Mouse (Mus musculus): ENCODE measurements around the gene Ang6. TPM values are rescaled to one million over a fixed set of nuclear protein-coding genes. Genes with fewer than 3 reads are reported as not detected.
"Not testable (repeated sequence)": the region's sequence is repeated elsewhere in the genome, so short reads cannot be mapped to it uniquely, and the experiment has no call there.

Gene Ang6
- not detected in 2 replicates for polyA plus RNA-seq (2015; fragmentation: Nextera tagmentation; extraction: Ambion mirVana)

DNA sequence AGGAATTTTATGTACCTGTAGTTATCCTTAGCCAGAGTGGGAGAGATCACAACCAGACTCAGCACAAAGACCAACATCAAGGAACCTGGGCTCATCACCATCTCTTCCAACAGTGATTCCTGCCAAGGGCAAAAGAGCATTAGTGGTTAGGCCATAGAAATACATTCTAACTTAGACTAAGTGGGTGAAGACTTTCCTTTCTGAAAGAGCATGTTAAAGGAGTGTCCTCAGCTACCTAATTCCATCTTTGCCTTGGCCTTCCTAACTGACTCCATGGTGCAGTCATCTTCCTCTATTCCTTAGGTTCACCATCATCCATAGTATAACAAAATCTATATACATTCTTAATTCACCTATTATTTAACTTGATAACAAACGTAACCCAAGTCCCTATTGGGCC lies at the start of gene Ang6:
TSS of gene Ang6 (minus strand) at position 101 of the 400 bp plus-strand sequence.
- no peaks in the 10 kb centered on the region for H3K9me3 ChIP-seq (replicated peaks)
- no peak within 1 kb of the TSS for H3K27ac ChIP-seq (replicated peaks)
- no peaks in the 10 kb centered on the region for H3K27me3 ChIP-seq (replicated peaks)
- H3K36me3 ChIP-seq = no peaks in the 10 kb centered on the region
- no peak within 1 kb of the TSS for H3K4me2 ChIP-seq
- H3K9ac ChIP-seq (replicated peaks) = no peak within 1 kb of the TSS
- no peak for ATAC-seq (ENCODE audit: low FRiP score)
- 81% methylated on average over 1 of the region's 1 CpGs for WGBS
- H3K4me3 ChIP-seq (replicated peaks) = no peak within 1 kb of the TSS
- H3K4me1 ChIP-seq = no peaks in the 10 kb centered on the region

DNA sequence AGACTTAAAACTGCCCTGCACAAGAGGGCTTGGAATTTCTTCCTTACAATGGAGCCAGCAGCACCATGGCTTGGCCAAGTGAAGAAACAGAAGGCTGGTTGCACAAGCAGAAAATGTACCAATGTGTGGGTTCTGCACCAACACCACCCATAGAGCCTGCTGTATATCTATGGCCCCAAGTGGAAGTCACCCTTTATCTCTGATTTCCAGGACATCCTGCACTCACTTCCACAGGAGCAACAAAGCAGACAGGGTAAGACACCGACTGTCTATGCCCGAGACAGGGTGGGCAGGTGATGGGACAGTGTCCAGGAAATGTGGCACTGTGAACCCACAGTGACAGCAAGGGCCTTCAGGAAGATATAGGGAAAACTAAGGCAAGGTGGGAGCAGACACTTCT lies 44.5 kb upstream of the Ang6 start:
- not testable (repeated sequence) for H3K9ac ChIP-seq (replicated peaks); H3K9me3 ChIP-seq (replicated peaks); H3K36me3 ChIP-seq; H3K4me3 ChIP-seq (replicated peaks); H3K4me2 ChIP-seq; ATAC-seq (ENCODE audit: low FRiP score); H3K27me3 ChIP-seq (replicated peaks); H3K4me1 ChIP-seq; H3K27ac ChIP-seq (replicated peaks)
- WGBS = 95% methylated on average over 2 of the region's 2 CpGs

DNA sequence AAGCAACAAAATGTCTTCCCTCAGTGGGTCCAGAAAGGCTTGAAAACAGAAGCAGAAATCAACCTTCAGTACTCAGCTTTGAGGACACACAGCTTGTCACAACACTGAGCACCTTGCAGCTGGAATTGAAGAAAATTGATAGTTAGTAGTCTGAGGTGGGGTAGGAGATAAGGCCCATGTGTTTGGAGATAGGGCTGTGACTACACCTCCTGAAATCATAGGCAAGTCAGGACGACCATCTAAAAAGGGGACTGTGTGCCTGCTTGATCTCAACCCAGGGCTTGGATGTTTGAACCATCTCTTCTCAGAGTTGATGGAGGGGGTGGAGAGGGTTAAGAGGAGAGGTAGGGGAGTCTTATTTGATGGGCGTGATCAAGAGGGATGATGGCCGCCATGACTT lies 29.8 kb upstream of the Ang6 start:
- H3K27me3 ChIP-seq (replicated peaks); ATAC-seq (ENCODE audit: low FRiP score); H3K9ac ChIP-seq (replicated peaks); H3K27ac ChIP-seq (replicated peaks); H3K36me3 ChIP-seq; H3K9me3 ChIP-seq (replicated peaks); H3K4me1 ChIP-seq; H3K4me2 ChIP-seq; H3K4me3 ChIP-seq (replicated peaks): not testable (repeated sequence)
- WGBS = 91% methylated on average over 1 of the region's 3 CpGs

DNA sequence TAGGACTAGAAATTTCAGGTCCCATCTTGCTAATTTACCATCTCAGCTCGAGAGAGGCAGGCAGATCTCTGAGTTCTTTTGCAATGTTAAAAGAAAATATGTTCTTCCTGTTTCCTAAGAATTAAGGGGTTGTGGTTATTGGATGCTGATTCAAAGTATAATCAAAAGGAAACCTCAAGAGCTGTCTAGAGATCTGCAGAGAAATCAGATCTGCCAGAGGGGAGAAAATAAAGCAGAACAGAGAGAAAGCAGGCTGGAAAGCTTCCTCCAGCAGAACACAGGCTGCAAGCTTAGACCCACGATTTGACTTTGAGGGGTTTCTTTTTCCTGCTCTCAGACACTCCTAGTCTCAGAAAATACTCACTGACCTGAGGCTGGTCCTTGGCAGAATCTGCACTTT lies 7.6 kb upstream of the Ang6 start:
- WGBS = 57% methylated on average over 2 of the region's 2 CpGs
- H3K27ac ChIP-seq (replicated peaks) = not testable (repeated sequence)

DNA sequence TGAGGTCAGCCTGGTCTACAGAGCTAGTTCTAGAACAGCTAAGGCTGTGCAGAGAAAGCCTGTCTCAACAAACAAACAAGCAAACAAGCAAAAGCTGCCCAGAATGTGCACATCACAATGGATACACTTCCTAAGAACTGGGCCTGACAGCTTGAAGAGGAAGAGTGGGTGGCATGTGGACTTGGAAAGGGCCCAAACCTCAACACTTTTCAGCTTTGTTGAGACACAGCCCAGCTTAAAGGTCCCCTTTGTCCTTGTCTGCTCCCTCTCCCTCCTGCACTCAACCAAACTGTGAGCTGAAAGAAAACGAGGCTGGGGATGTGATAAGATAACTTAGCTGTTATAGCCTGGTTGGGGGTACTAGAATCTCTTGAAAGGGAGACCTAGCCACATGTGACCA lies 6.0 kb upstream of the Ang6 start:
- not testable (repeated sequence) for H3K9ac ChIP-seq (replicated peaks); H3K27ac ChIP-seq (replicated peaks)

More for the DNA sequence above, 7.6 kb upstream of the Ang6 start:
- H3K4me1 ChIP-seq; H3K4me3 ChIP-seq (replicated peaks); H3K9ac ChIP-seq (replicated peaks); H3K9me3 ChIP-seq (replicated peaks); H3K4me2 ChIP-seq; ATAC-seq (ENCODE audit: low FRiP score); H3K27me3 ChIP-seq (replicated peaks); H3K36me3 ChIP-seq: not testable (repeated sequence)

DNA sequence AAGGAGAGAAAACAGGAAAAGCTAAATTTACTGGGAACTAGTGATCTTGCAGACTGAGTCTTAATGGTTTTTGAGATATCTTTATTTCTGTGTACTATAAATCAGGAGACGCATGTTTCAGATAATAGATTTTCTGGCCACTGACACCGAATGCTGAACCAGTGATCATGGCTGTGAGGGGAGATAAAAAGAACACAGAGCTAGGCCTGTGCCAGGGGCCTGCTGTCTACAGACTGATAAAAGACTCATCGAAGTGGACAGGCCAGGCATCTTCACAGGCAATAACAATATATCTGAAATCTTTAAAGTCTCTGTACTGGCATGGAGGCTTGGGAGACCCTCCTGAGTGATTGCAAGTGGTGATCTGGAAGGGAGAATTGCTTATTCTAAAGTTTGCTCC lies 469 bp downstream of the Ang6 start:
- 75% methylated on average over 3 of the region's 3 CpGs for WGBS
- ATAC-seq (ENCODE audit: low FRiP score) = no peak
- Histone ChIP-seq H3K27me3 (replicated peaks) (no peaks in the 10 kb centered on the region), H3K9me3 (replicated peaks) (no peaks in the 10 kb centered on the region), H3K9ac (replicated peaks) (no peak overlapping the region), H3K36me3 (no peaks in the 10 kb centered on the region), H3K4me1 (no peaks in the 10 kb centered on the region), H3K4me3 (replicated peaks) (no peak overlapping the region), H3K27ac (replicated peaks) (no peak overlapping the region), H3K4me2 (no peak overlapping the region)

More for the DNA sequence above, 6.0 kb upstream of the Ang6 start:
- H3K36me3 ChIP-seq; H3K4me2 ChIP-seq; H3K4me3 ChIP-seq (replicated peaks); H3K4me1 ChIP-seq; ATAC-seq (ENCODE audit: low FRiP score); H3K9me3 ChIP-seq (replicated peaks); H3K27me3 ChIP-seq (replicated peaks): not testable (repeated sequence)
- WGBS = no CpG with 5 or more reads among the region's 1 CpGs

DNA sequence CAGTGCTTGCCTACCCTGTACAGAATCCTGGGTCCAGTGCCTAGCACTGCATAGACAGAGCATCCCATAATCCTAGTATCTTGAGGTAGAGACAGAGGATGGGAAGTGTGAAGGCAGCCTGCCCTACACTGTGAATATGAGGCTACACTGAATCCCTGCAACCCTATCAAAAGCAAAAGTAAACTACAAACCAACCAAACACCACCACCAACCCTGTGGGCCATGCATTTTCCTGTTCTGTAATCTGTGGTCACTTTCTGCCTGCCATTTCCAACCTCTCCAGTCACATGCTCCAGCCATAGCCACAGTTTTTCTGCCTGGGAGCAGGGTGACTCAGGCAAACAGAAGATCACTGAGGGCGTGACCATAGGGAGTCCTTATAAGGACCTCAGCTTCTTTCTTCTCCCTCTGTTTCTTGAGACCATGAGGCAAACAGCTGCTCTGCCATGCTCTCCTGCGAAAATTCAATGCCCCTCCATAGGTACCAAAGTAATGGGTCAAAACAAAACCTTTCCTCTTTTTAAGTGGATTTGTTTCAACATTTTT lies 3.5 kb downstream of the Ang6 start:
- ATAC-seq (ENCODE audit: low FRiP score); H3K4me2 ChIP-seq; H3K4me1 ChIP-seq; H3K27me3 ChIP-seq (replicated peaks); H3K4me3 ChIP-seq (replicated peaks); H3K9me3 ChIP-seq (replicated peaks); H3K9ac ChIP-seq (replicated peaks); H3K27ac ChIP-seq (replicated peaks); H3K36me3 ChIP-seq: not testable (repeated sequence)
- WGBS = 81% methylated on average over 2 of the region's 2 CpGs

DNA sequence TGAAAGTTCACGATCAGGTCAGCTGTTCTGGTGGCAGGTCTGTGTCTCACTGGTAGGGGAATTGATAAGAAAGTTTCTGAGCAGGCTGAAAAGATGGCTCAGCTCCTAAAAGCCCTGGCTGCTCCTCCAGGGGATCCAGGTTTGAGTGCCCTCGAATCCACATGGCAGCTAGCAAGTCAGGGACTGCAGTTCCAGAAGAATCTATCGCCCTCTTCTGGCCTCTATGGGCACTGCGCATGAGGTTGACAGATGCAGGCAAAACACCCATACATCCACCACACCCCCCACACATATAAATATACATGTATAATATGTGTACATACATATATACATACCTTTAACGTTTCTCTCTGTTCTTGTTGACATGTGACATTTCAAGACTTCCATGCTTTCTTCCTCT lies 14.7 kb downstream of the Ang6 start:
- not testable (repeated sequence) for H3K27ac ChIP-seq (replicated peaks); H3K9me3 ChIP-seq (replicated peaks); H3K27me3 ChIP-seq (replicated peaks); H3K36me3 ChIP-seq; H3K4me3 ChIP-seq (replicated peaks); H3K4me2 ChIP-seq; H3K9ac ChIP-seq (replicated peaks); H3K4me1 ChIP-seq
- 17% methylated on average over 5 of the region's 5 CpGs for WGBS
- ATAC-seq (ENCODE audit: low FRiP score) = peak; percentile 48; the same call in 1 of the 2 replicates

DNA sequence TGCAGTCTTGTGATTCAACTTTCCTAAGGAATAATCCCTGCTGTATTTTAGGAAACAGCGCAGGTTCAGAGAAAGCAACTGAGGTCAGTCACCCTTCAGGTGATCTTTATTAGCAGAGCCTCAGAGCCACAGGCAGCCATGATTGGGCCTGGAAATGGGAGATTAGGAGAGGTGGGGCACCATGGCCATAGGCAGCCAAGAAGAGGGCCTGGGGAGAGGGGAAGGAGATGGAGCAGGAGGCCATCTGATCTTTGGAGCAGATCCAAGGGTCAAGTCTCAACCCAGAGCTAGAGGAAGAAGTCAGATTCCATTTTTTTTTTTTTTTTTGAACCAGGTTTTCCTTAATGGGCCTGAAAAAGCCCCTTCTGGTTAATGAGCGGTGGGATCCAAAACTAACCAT lies 15.9 kb downstream of the Ang6 start:
- H3K27me3 ChIP-seq (replicated peaks) = no peaks in the 10 kb centered on the region
- WGBS = 96% methylated on average over 2 of the region's 2 CpGs
- no peak overlapping the region for H3K9ac ChIP-seq (replicated peaks)
- no peak overlapping the region for H3K4me3 ChIP-seq (replicated peaks)
- H3K9me3 ChIP-seq (replicated peaks) = no peaks in the 10 kb centered on the region
- no peak overlapping the region for H3K27ac ChIP-seq (replicated peaks)
- no peaks in the 10 kb centered on the region for H3K4me1 ChIP-seq
- no peak for ATAC-seq (ENCODE audit: low FRiP score)
- no peak overlapping the region for H3K4me2 ChIP-seq
- no peaks in the 10 kb centered on the region for H3K36me3 ChIP-seq

DNA sequence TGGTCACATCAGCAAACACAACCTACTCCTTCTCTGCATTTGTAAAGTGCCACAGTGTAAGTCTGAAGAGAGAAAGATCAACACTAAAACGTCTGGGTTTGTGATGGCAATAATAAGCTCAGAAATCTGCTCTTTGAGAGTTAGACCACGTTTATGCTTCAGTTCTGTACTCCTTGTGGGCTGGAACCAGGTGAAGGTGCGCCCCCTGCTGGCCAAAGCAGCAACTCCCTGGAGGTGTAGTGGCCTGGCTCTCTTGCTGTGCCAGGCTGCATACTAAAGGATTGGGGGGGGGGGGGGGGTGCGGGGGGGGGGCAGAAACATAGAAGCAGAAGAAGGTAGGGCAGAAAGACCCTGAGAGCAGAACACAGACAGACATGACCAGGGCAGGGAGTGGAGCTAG lies 18.2 kb downstream of the Ang6 start:
- no peak overlapping the region for H3K9ac ChIP-seq (replicated peaks)
- H3K36me3 ChIP-seq = no peaks in the 10 kb centered on the region
- 0% methylated on average over 4 of the region's 4 CpGs for WGBS
- no peaks in the 10 kb centered on the region for H3K9me3 ChIP-seq (replicated peaks)
- H3K27ac ChIP-seq (replicated peaks) = no peak overlapping the region
- H3K27me3 ChIP-seq (replicated peaks) = no peaks in the 10 kb centered on the region
- H3K4me2 ChIP-seq = no peak overlapping the region
- H3K4me1 ChIP-seq = no peaks in the 10 kb centered on the region
- ATAC-seq (ENCODE audit: low FRiP score) = peak; percentile 63; the same call in 1 of the 2 replicates
- H3K4me3 ChIP-seq (replicated peaks) = no peak overlapping the region

DNA sequence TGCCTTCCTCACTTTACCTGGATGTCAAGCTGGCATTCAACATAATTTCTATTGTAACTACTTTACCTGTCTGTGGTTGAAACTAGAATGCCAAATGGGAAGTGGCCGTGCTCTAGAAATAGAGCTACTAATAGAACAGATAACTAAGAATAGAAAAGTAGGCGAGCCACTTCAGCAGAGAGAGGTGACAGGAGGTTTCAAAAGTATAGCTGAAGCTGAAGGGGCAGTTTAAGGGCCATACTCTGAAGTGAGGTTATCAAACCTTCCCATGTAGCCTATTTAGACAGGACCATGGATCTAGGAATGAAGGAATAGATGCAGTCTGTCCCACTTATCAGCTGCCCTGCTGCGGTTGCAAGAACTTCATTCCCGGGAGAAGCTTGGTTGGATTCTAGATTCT lies 18.6 kb downstream of the Ang6 start:
- no peak overlapping the region for H3K4me3 ChIP-seq (replicated peaks)
- no peaks in the 10 kb centered on the region for H3K36me3 ChIP-seq
- no peaks in the 10 kb centered on the region for H3K27me3 ChIP-seq (replicated peaks)
- H3K27ac ChIP-seq (replicated peaks) = no peak overlapping the region
- no peak overlapping the region for H3K4me2 ChIP-seq
- ATAC-seq (ENCODE audit: low FRiP score) = no peak
- WGBS = 73% methylated on average over 4 of the region's 4 CpGs
- H3K4me1 ChIP-seq = no peaks in the 10 kb centered on the region
- no peaks in the 10 kb centered on the region for H3K9me3 ChIP-seq (replicated peaks)
- no peak overlapping the region for H3K9ac ChIP-seq (replicated peaks)

DNA sequence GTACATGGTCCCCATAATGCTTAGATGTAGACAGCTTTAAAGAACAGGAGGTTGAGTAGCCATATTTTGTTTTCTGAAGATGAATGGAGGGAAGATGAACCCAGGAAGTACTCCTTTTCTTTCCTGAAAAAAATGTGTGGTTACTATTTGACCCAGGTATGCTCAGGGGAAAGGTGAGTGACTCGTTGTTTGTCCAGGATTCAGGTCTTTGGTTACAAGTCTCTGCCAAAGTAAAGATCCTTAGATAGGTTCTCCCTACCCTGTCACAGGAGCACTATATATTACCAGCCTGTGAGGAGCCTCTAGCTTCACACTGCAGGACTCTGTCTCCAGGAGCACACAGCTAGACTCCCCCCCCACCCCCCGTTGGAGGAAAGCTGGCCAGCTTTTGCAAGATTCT lies 45.3 kb downstream of the Ang6 start, which contains the start of gene Ang5:
TSS of gene Ang5 (plus strand) at position 301 of the 400 bp plus-strand sequence.
- H3K4me3 ChIP-seq (replicated peaks); H3K27ac ChIP-seq (replicated peaks); H3K4me2 ChIP-seq; H3K27me3 ChIP-seq (replicated peaks); H3K4me1 ChIP-seq; H3K9ac ChIP-seq (replicated peaks); H3K9me3 ChIP-seq (replicated peaks); ATAC-seq (ENCODE audit: low FRiP score); H3K36me3 ChIP-seq: not testable (repeated sequence)
- WGBS = no CpG with 5 or more reads among the region's 2 CpGs

DNA sequence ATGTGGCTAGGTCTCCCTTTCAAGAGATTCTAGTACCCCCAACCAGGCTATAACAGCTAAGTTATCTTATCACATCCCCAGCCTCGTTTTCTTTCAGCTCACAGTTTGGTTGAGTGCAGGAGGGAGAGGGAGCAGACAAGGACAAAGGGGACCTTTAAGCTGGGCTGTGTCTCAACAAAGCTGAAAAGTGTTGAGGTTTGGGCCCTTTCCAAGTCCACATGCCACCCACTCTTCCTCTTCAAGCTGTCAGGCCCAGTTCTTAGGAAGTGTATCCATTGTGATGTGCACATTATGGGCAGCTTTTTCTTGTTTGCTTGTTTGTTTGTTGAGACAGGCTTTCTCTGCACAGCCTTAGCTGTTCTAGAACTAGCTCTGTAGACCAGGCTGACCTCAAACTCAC lies 47.0 kb downstream of the Ang6 start:
- ATAC-seq (ENCODE audit: low FRiP score) = not testable (repeated sequence)
- WGBS = no CpG with 5 or more reads among the region's 1 CpGs

More for the DNA sequence above, 47.0 kb downstream of the Ang6 start:
- not testable (repeated sequence) for H3K27me3 ChIP-seq (replicated peaks); H3K4me1 ChIP-seq; H3K4me2 ChIP-seq; H3K4me3 ChIP-seq (replicated peaks); H3K9me3 ChIP-seq (replicated peaks); H3K27ac ChIP-seq (replicated peaks); H3K36me3 ChIP-seq; H3K9ac ChIP-seq (replicated peaks)

All from neural tube, embryonic 15.5 days (tissue).